Mouse (Mus musculus) T-helper 1 cell (primary cell): ENCODE measurements around the gene Akr1b7.

Experiments
- in situ Hi-C: fragments of 300-600 bp; cut with MboI, MseI; formaldehyde crosslinking; loops from one replicate; pipeline ENCODE4 v1.15.1; 2025; ENCODE audit warnings: high pct_unique_total_duplicates

Gene Akr1b7

GRCm38 (mm10) chr6:34419071-34419470 lies 6.9 kb downstream of the Akr1b7 start:
- in situ Hi-C loops: loop anchor here (10.0 kb wide), 1 partner anchor 534 kb away; no protein-coding TSS in a partner anchor

GRCm38 (mm10) chr6:34439006-34439405 lies 26.9 kb downstream of the Akr1b7 start:
- in situ Hi-C loops: no loop called here

GRCm38 (mm10) chr6:34441556-34442257 lies 29.6 kb downstream of the Akr1b7 start:
- in situ Hi-C loops: no loop called here

GRCm38 (mm10) chr6:34443791-34444190 lies 31.7 kb downstream of the Akr1b7 start:
- in situ Hi-C loops: no loop called here

GRCm38 (mm10) chr6:34447961-34448360 lies 35.8 kb downstream of the Akr1b7 start:
- in situ Hi-C loops: no loop called here

- in situ Hi-C loops: no loop called here
Measured at GRCm38 (mm10) chr6:34448696-34449095, 36.6 kb downstream of the Akr1b7 start.

GRCm38 (mm10) chr6:34452963-34453770 lies 41.0 kb downstream of the Akr1b7 start:
- in situ Hi-C loops: no loop called here

- in situ Hi-C loops: loop anchor here (5.0 kb wide), 1 partner anchor 167 kb away; no protein-coding TSS in a partner anchor
Measured at GRCm38 (mm10) chr6:34459456-34459855, 47.3 kb downstream of the Akr1b7 start.

GRCm38 (mm10) chr6:34460651-34461050 lies 48.5 kb downstream of the Akr1b7 start:
- in situ Hi-C loops: no loop called here

GRCm38 (mm10) chr6:34463582-34463981 lies 51.4 kb downstream of the Akr1b7 start:
- in situ Hi-C loops: no loop called here

GRCm38 (mm10) chr6:34471434-34472110 lies 59.4 kb downstream of the Akr1b7 start:
- in situ Hi-C loops: no loop called here
